In the genomic region with DNA sequence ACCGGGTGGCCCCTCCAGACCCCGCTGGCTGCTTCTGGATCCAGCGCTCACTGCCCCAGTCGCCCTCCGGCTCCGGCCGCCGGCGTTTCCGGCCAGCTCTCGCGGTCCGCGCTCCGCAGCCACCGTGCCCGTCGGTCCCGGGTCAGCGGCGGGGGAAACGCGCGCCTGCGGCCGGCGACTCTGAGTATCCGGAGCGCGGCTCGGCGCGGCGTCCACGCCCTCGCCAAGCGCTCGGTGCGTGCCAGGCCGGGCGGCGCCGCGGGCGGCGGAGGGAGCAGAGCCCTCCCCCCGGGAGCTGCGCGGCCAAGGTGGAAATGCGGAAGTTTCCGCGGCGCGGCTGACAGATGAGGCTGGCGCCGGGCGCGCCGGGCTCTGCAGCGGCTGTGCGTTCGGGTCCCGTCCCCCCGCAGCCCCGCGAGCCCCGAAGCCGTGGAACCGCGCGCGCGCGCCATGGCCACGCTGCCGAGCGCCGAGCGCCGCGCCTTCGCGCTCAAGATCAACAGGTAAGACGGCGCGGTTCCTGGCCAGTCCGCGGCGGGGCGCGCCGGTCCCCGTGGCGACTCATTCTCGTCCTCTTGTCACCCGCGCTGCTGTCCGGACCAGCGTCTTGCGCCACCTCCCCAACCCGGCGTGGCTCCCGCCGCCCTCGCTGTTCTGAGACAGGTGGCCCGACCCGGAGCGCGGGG, we compare ENCODE assay signal across 8 mouse cellular contexts. TPM values are rescaled to one million over a fixed set of nuclear protein-coding genes. Genes with fewer than 3 reads are reported as not detected.
A peak's percentile ranks its signal among the peaks of the same experiment; 100 is the strongest.
DNase-seq lines count a peak whose midpoint lies in the region; ATAC-seq lines count a peak whose summit lies in the region.

Gene Dock8, plus strand, starts transcription at position 334 of the 686 bp plus-strand sequence.

- peaks cover 29% of the 10 kb centered on the region for H3K27me3 ChIP-seq in erythroblast, embryonic 14.5 days (ENCODE audit: control insufficient read depth)
- H3K27me3 ChIP-seq in heart, embryonic 13.5 days (replicated peaks): peaks cover 40% of the 10 kb centered on the region
- peaks cover 27% of the 10 kb centered on the region for H3K27me3 ChIP-seq in kidney, embryonic 16.5 days (ENCODE audit: insufficient read depth, low read length)
- H3K27me3 ChIP-seq in liver, embryonic 12.5 days (replicated peaks): peaks cover 8% of the 10 kb centered on the region; the same call in 1 of the 2 replicates

- peak within 1 kb of the TSS; percentile 84 for H3K9ac ChIP-seq in heart, embryonic 13.5 days
- H3K9ac ChIP-seq in kidney, embryonic 16.5 days (replicated peaks; ENCODE audit: low read length): peak within 1 kb of the TSS; percentile 76
- H3K9ac ChIP-seq in liver, embryonic 12.5 days: peak within 1 kb of the TSS; percentile 77

- under 1% methylated on average over 105 of the region's 109 CpGs for WGBS in heart, embryonic 13.5 days
- WGBS in kidney, embryonic 16.5 days: under 1% methylated on average over 109 of the region's 109 CpGs
- under 1% methylated on average over 79 of the region's 109 CpGs for WGBS in liver, embryonic 12.5 days (ENCODE audit: insufficient replicate concordance)

- DNase-seq in cerebellum, postnatal 36 days: peak; percentile 13 to 23
- DNase-seq in cerebellum, adult 11-12 months: no peak
- peak; percentile 78 to 89 for DNase-seq in spleen, postnatal 4 days (ENCODE audit: low spot score in 2 of 2)

- peak within 1 kb of the TSS; percentile 71 for H3K4me3 ChIP-seq in erythroblast, embryonic 14.5 days (replicated peaks)
- H3K4me3 ChIP-seq in heart, embryonic 13.5 days: peak within 1 kb of the TSS; percentile 81
- H3K4me3 ChIP-seq in kidney, embryonic 16.5 days (ENCODE audit: low read length): peak within 1 kb of the TSS; percentile 69
- peak within 1 kb of the TSS; percentile 77 for H3K4me3 ChIP-seq in liver, embryonic 12.5 days

- H3K4me2 ChIP-seq in heart, embryonic 13.5 days: peak within 1 kb of the TSS; percentile 93
- peak within 1 kb of the TSS; percentile 97 for H3K4me2 ChIP-seq in kidney, embryonic 16.5 days (replicated peaks; ENCODE audit: low read depth, low read length)
- peak within 1 kb of the TSS; percentile 91 for H3K4me2 ChIP-seq in liver, embryonic 12.5 days

- H3K27ac ChIP-seq in heart, embryonic 13.5 days (replicated peaks): peak within 1 kb of the TSS; percentile 56
- H3K27ac ChIP-seq in kidney, embryonic 16.5 days (ENCODE audit: low read length): 0 out of 2 replicates have a peak within 1 kb of the TSS, but pooled peaks have one; percentile 39
- peak within 1 kb of the TSS; percentile 84 for H3K27ac ChIP-seq in liver, embryonic 12.5 days

- H3K36me3 ChIP-seq in erythroblast, embryonic 14.5 days (ENCODE audit: control insufficient read depth): no peaks in the 10 kb centered on the region
- no peaks in the 10 kb centered on the region for H3K36me3 ChIP-seq in heart, embryonic 13.5 days
- H3K36me3 ChIP-seq in kidney, embryonic 16.5 days (ENCODE audit: insufficient read depth, low read length): no peaks in the 10 kb centered on the region
- H3K36me3 ChIP-seq in liver, embryonic 12.5 days: no peaks in the 10 kb centered on the region

- no peaks in the 10 kb centered on the region for H3K9me3 ChIP-seq in erythroblast, embryonic 14.5 days (ENCODE audit: control insufficient read depth, low read length)
- no peaks in the 10 kb centered on the region for H3K9me3 ChIP-seq in heart, embryonic 13.5 days
- H3K9me3 ChIP-seq in kidney, embryonic 16.5 days (ENCODE audit: low read length): no peaks in the 10 kb centered on the region
- H3K9me3 ChIP-seq in liver, embryonic 12.5 days (replicated peaks): no peaks in the 10 kb centered on the region

- H3K4me1 ChIP-seq in erythroblast, embryonic 14.5 days (ENCODE audit: control insufficient read depth): peaks cover 39% of the 10 kb centered on the region
- H3K4me1 ChIP-seq in heart, embryonic 13.5 days: peaks cover 27% of the 10 kb centered on the region
- H3K4me1 ChIP-seq in kidney, embryonic 16.5 days (ENCODE audit: insufficient read depth, low read length): peaks cover 8% of the 10 kb centered on the region; the same call in 1 of the 2 replicates
- peaks cover 71% of the 10 kb centered on the region for H3K4me1 ChIP-seq in liver, embryonic 12.5 days

- ATAC-seq in heart, embryonic 13.5 days (ENCODE audit: extremely low read depth, insufficient number of reproducible peaks, low FRiP score, low TSS enrichment): peak; percentile 25; the same call in 1 of the 2 replicates
- ATAC-seq in kidney, embryonic 16.5 days (ENCODE audit: low FRiP score, low TSS enrichment): peak; percentile 86
- peak; percentile 87 for ATAC-seq in liver, embryonic 12.5 days
- ATAC-seq in monocyte, adult 5-6 weeks (replicated peaks; ENCODE audit: insufficient number of reproducible peaks, low FRiP score, low TSS enrichment, poor library complexity, severe bottlenecking): no peak

RNA-seq across cellular contexts. Expression of gene Dock8, which starts in this region (rescaled TPM):
- polyA plus RNA-seq in erythroblast, embryonic 14.5 days (2012): 0.06 and 0.09 TPM in 2 replicates
- polyA plus RNA-seq in heart, embryonic 13.5 days (2015; fragmentation: Nextera tagmentation; extraction: Ambion mirVana): 2.4 and 2.6 TPM in 2 replicates
- 3.9 and 6.2 TPM in 2 replicates for polyA plus RNA-seq in kidney, embryonic 16.5 days (2015; fragmentation: Nextera tagmentation; extraction: Ambion mirVana)
- polyA plus RNA-seq in liver, embryonic 12.5 days (2016; fragmentation: Nextera tagmentation; extraction: Ambion mirVana): 10.6 and 11.0 TPM in 2 replicates
- total RNA-seq in monocyte, adult 5-6 weeks (2017): 92.8 to 147 TPM (median 110 TPM) in 3 replicates
